Comparison of ENCODE assay signal across 29 mouse cellular contexts in genomic region chrX:51051680-51052461, GRCm38 (mm10). TPM values are rescaled to one million over a fixed set of nuclear protein-coding genes. Genes with fewer than 3 reads are reported as not detected.
A peak's percentile ranks its signal among the peaks of the same experiment; 100 is the strongest.
DNase-seq lines count a peak whose midpoint lies in the region; ATAC-seq and TF ChIP-seq lines count a peak whose summit lies in the region.
"Had no signal": no experiment of that assay in that cellular context is flagged by ENCODE, and none has a peak within 500 bp of the region (broad histone marks: within the 10 kb centered on the region; RNA-seq: fewer than 3 reads in every experiment).

No protein-coding gene starts in this region.

- H3K4me2 ChIP-seq in intestine, embryonic 16.5 days (ENCODE audit: low read depth, low read length) = no peak overlapping the region
- H3K4me2 ChIP-seq: forebrain, embryonic 13.5 days; hindbrain, embryonic 12.5 days; limb, embryonic 15.5 days; liver, embryonic 15.5 days; lung, embryonic 15.5 days; midbrain, embryonic 12.5 days; neural tube, embryonic 12.5 days had no signal

- no peaks in the 10 kb centered on the region for H3K27me3 ChIP-seq in testis, adult 2 months (ENCODE audit: control insufficient read depth, insufficient read depth, low read length)
- H3K27me3 ChIP-seq in intestine, embryonic 16.5 days (replicated peaks; ENCODE audit: control insufficient read depth, insufficient read depth, low read length) = no peaks in the 10 kb centered on the region
- H3K27me3 ChIP-seq: forebrain, embryonic 13.5 days; hindbrain, embryonic 12.5 days; limb, embryonic 15.5 days; liver, embryonic 15.5 days; lung, embryonic 15.5 days; midbrain, embryonic 12.5 days; neural tube, embryonic 12.5 days had no signal

- TF ChIP-seq POLR2A in testis, adult 2 months (IDR thresholded peaks at IDR 0.05; ENCODE audit: control insufficient read depth, low read depth, low read length) = no peak

- DNase-seq in kidney, adult 9 months = peak; percentile 3
- DNase-seq in kidney, adult 11 months = no peak
- DNase-seq in testis, postnatal 14 days (ENCODE audit: low spot score) = no peak
- DNase-seq in yolk sac, embryonic 10.5 days (ENCODE audit: low spot score) = peak; percentile 16
- no peak for DNase-seq in T-cell, adult 2 months (ENCODE audit: low spot score)
- DNase-seq in left cerebral cortex, adult 18-20 months (ENCODE audit: low spot score in 2 of 2) = no peak
- DNase-seq: adrenal gland, postnatal 25 days; cerebellum, adult 2 months; gastrocnemius, postnatal 10 days; heart, postnatal 14 days; kidney, adult 18-20 months; lung, postnatal 36 days; thymus, adult 2 months; thymus, postnatal 36 days had no signal

- ATAC-seq in intestine, embryonic 16.5 days = peak; percentile 98
- ATAC-seq: CD4-positive, CD25-positive, alpha-beta regulatory T cell, adult 4 months; forebrain, embryonic 13.5 days; hindbrain, postnatal 0 days had no signal

- no peak for TF ChIP-seq CTCF in testis, adult 2 months (IDR thresholded peaks at IDR 0.05; ENCODE audit: control insufficient read depth, insufficient read depth, insufficient replicate concordance, low read depth, low read length)

- H3K9me3 ChIP-seq in intestine, embryonic 16.5 days (ENCODE audit: control insufficient read depth, low read length) = no peaks in the 10 kb centered on the region
- H3K9me3 ChIP-seq: forebrain, embryonic 13.5 days; hindbrain, embryonic 12.5 days; limb, embryonic 10.5 days; limb, embryonic 15.5 days; liver, embryonic 15.5 days; lung, embryonic 15.5 days; midbrain, embryonic 12.5 days; neural tube, embryonic 12.5 days had no signal

- WGBS in intestine, embryonic 16.5 days = 48% methylated on average over 3 of the region's 3 CpGs

- H3K4me3 ChIP-seq in testis, adult 2 months (ENCODE audit: control insufficient read depth, low read depth, low read length) = peak overlapping the region; percentile 34
- no peak overlapping the region for H3K4me3 ChIP-seq in intestine, embryonic 16.5 days (ENCODE audit: low read length)
- H3K4me3 ChIP-seq: forebrain, embryonic 13.5 days; hindbrain, embryonic 12.5 days; left cerebral cortex, adult 2 months; limb, embryonic 10.5 days; limb, embryonic 15.5 days; liver, embryonic 15.5 days; lung, embryonic 15.5 days; midbrain, embryonic 12.5 days; myocyte; neural tube, embryonic 12.5 days had no signal

- no peaks in the 10 kb centered on the region for H3K4me1 ChIP-seq in testis, adult 2 months (ENCODE audit: control insufficient read depth, insufficient read depth, low read length)
- no peaks in the 10 kb centered on the region for H3K4me1 ChIP-seq in intestine, embryonic 16.5 days (ENCODE audit: control insufficient read depth, insufficient read depth, low read length)
- H3K4me1 ChIP-seq: forebrain, embryonic 13.5 days; hindbrain, embryonic 12.5 days; limb, embryonic 10.5 days; limb, embryonic 15.5 days; liver, embryonic 15.5 days; lung, embryonic 15.5 days; midbrain, embryonic 12.5 days; neural tube, embryonic 12.5 days had no signal

- peak overlapping the region; percentile 49 for H3K27ac ChIP-seq in testis, adult 2 months (ENCODE audit: control insufficient read depth, insufficient read depth, low read depth, low read length)
- no peak overlapping the region for H3K27ac ChIP-seq in intestine, embryonic 16.5 days (ENCODE audit: low read length)
- H3K27ac ChIP-seq: forebrain, embryonic 13.5 days; hindbrain, embryonic 12.5 days; hindbrain, postnatal 0 days; kidney, postnatal 0 days; left cerebral cortex, adult 2 months; limb, embryonic 10.5 days; limb, embryonic 15.5 days; liver, embryonic 15.5 days; lung, embryonic 15.5 days; midbrain, embryonic 12.5 days; neural tube, embryonic 12.5 days had no signal

- no peaks in the 10 kb centered on the region for H3K36me3 ChIP-seq in testis, adult 2 months (ENCODE audit: control insufficient read depth, insufficient read depth, low read length)
- no peaks in the 10 kb centered on the region for H3K36me3 ChIP-seq in intestine, embryonic 16.5 days (ENCODE audit: control insufficient read depth, insufficient read depth, low read length)
- H3K36me3 ChIP-seq: hindbrain, embryonic 12.5 days; limb, embryonic 10.5 days; limb, embryonic 15.5 days; liver, embryonic 15.5 days; lung, embryonic 15.5 days; midbrain, embryonic 12.5 days; neural tube, embryonic 12.5 days had no signal

- no peak overlapping the region for H3K9ac ChIP-seq in intestine, embryonic 16.5 days (ENCODE audit: low read depth, low read length)
- H3K9ac ChIP-seq: forebrain, embryonic 13.5 days; hindbrain, embryonic 12.5 days; limb, embryonic 15.5 days; liver, embryonic 15.5 days; lung, embryonic 15.5 days; midbrain, embryonic 12.5 days; neural tube, embryonic 12.5 days had no signal

RNA-seq across cellular contexts. Expression of gene Rap2c, which starts 34.1 kb away (rescaled TPM):
- 0.89 and 1.5 TPM in 2 replicates for polyA plus RNA-seq in testis, adult 2 months (2012; rRNA removed)
- polyA plus RNA-seq in intestine, embryonic 16.5 days (2015; fragmentation: Nextera tagmentation; extraction: Ambion mirVana) = 15.5 and 17.3 TPM in 2 replicates
- 10 to 100 TPM; 26.7 to 30.5 TPM for total RNA-seq in left cerebral cortex, adult 18-20 months (2021)

Comparison
In these comparisons a context has a peak if more than half of its experiments do, and no peak if none do; other contexts are left out.
1. DNase-seq: peak in kidney, adult 9 months (single experiment) and yolk sac, embryonic 10.5 days (single experiment); none in kidney, adult 11 months (single experiment), testis, postnatal 14 days (single experiment), T-cell, adult 2 months (single experiment) and left cerebral cortex, adult 18-20 months (0 of 2).